Mouse (Mus musculus) lung, postnatal 10 days (tissue): ENCODE measurements around the gene Gm21885.
"Not testable (repeated sequence)": the region's sequence is repeated elsewhere in the genome, so short reads cannot be mapped to it uniquely, and the experiment has no call there.

Source experiments
- DNase-seq: peaks from one replicate; pipeline ENCODE4 v3.0.0; 2021

The Gm21885 gene

GRCm38 (mm10) chr11:94281199-94282181, at the start of gene Gm21885:
Gm21885 (plus strand) TSS chr11:94281873.
- DNase-seq, result no peak

GRCm38 (mm10) chr11:94233405-94233804, 48.3 kb upstream of the Gm21885 start:
- no peak for DNase-seq

DNA sequence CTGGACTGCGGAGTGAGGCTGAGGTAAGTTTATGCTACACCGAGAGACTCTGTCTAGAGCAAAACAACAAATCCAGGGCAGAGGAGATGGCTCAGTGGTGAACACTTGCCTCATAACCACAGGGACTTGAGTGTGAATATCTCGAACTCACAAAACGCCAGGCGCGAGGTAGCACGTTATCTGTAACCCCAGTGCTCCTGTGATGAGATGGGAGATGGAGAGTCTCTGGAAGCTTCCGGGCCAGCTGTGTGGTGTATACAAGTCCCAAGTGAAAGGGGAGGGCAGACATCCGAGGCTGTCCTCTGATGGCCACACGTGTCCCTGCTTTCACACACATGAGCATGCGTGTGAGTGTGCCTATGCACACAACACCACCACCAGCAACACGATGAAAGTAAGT, 47.3 kb upstream of the Gm21885 start:
- DNase-seq, result no peak

DNA sequence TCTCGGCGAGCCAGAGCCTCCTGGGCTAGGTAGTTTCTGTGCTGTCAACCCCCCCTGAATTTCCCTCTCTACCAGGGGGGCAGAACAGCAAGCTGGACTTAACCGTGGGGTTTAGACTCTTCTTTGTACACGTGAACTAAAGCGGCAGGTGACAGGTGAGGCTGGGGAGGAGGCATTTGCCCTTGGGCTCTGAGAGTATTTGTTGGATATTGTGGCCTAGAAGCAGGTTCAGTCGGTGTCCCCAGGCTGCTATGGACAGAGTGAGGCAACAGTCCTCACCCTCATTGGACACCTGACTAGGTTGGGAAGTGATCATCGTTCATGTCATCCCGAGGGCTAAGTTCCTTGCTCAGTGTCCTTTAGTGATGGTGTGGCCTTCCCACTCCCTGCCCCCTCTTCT, 46.8 kb upstream of the Gm21885 start:
- no peak for DNase-seq

- DNase-seq, result peak; percentile 86
These were observed 45.6 kb upstream of the Gm21885 start for GRCm38 (mm10) chr11:94236074-94236473.

GRCm38 (mm10) chr11:94238786-94239185, 42.9 kb upstream of the Gm21885 start:
- DNase-seq, result no peak

DNA sequence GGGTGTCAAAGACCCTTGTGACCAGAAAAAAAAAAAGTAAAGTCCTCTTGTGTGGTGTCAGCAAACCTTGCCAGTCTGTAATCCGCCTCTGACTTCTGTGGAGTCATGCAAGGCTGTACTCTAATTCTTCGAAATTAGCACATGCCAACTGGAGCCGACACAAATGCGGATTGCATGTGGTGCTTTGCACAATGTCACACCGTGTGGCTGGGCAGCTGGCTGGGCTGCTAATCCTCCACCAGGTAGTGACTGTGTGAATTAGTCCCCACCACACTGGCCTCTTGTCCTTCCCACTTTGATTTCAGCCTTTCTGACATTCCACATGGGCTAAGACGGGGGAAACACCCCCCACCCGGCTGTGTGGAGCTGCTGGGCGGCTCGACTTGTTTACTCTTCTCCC, 42.0 kb upstream of the Gm21885 start:
- no peak for DNase-seq

DNA sequence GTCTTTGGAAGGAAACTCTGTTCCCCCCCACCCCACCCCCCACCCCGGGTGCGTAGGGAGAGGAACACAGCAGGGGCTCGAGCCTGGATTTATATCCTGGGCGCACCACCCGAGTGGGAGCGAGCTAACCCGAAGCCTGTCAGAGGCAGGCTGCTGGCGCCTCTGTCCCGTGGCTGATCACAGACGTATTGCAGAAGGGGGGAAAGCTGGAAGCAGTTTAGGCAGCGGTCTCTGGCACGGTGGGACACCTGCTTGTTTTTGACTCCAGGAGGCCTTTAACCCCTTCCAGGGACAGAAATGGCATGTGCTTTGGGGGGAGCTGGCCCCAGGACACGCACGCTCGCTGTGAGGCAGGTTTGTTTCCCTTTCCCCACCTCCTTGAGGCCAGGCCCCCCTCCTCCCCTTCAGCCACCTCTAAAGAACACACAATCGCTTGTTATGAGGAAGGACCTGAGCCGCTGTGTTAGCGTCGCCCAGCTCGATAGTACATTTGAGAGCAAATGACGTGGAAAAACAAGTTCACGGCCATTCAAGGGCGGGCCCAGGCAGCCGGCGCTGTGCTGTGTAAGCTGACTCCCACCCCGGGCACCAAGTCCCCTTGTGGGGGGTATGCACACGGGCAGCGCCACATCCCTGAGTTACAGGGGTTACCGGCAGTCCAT, 38.8 kb upstream of the Gm21885 start:
- DNase-seq, result peak; percentile 56

GRCm38 (mm10) chr11:94243422-94244180, 38.1 kb upstream of the Gm21885 start:
- no peak for DNase-seq

GRCm38 (mm10) chr11:94244385-94244784, 37.3 kb upstream of the Gm21885 start:
- no peak for DNase-seq

DNA sequence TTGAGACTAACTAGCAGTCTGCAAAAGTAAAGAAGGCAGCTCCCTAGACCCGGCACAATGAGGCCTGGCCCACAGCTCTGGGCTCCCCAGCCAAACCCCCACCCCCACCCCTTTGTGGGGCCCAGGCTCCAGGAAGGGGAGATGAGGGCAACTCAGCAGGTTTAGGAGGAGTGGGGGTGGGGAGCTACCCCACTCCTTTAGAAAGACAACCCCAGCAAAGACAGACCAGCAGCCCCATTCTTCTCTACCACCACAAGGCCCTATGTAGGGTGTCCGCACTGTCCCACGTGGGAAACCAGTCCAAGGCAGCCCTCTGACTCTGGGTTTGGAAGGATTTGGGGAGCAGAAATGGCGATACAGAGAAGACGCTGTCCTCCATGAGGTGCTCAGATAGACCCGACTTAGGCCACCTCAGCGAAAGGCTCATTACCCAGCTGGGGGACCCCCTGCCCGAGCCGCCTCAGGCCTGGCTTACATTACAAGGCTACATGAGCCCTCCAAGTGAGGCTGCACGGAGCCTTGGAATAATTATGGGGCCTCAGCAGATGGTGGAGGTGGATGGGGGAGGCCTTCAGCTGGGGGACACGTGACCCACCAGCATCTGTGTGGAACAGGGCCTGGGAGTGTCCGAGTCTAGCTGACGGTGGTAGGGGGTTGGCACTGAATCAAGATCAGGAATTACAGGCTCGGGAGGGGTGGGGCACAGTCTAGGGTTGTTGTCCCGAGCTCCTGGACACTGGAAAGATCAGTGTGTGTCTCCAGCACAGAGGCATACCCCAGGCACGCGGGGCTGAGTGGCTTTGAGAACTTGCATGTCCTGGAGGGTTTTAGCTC, 35.5 kb upstream of the Gm21885 start, which contains the start of gene Wfikkn2:
TSS of gene Wfikkn2 (minus strand) at position 51 of the 834 bp plus-strand sequence.
- no peak for DNase-seq

GRCm38 (mm10) chr11:94246789-94247061, 34.9 kb upstream of the Gm21885 start:
- DNase-seq, result no peak

DNA sequence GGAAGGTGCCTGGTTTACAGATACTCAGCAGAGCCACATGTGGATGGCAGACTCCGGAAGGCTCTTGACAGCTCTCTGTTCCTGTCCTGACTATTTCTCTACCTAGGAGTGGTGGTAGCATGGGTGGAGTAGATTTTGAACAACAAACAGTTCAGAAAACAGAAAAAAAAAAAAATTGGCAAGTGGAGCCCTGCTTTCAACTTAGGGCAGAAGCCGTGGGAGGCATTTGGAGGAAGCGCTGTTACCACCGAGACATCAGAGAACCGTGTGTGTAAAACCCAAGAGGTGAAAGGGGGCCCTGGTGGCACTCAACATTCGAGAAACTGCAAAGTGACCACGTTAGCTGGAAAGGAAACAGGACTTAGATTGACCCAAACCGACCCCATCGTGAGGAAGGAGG, 28.5 kb upstream of the Gm21885 start:
- no peak for DNase-seq

DNA sequence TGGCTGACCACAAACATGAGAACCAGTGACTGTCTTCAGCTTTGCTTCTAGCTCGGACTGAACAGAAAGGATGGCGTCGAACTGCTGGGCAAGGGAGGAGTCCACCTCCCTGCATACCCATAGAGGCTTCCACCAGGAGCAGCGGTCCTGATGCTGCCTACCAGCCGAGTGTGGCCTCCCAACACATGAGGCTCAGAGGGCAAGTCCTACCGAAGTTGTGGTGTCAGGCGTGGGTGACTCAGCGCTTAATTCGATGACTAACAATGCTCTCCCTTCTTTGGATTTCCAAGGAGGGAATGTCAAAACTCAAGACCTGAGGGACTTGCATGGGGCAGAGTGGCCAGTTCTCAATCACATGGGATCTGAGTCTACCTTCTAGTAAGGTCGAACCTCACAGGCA, 28.0 kb upstream of the Gm21885 start:
- no peak for DNase-seq

DNA sequence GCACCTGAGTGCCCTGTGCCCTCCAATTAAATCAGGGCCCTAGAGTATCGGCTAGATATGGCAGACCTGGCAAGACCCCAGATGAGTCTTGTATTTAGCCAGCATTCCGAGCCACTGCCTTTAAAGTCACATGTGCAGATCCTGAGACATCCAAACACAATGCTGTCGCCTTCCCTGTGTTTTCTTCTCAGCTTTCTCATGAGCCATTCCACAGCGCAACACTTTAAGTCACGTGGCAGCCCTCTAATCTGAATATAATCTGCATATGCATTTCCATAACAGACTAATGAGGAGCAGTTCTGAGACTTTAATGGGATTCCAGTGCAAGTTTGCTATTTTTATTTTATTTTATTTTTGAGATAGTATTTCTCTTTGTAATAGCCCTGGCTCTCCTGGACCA, 25.9 kb upstream of the Gm21885 start:
- no peak for DNase-seq

DNA sequence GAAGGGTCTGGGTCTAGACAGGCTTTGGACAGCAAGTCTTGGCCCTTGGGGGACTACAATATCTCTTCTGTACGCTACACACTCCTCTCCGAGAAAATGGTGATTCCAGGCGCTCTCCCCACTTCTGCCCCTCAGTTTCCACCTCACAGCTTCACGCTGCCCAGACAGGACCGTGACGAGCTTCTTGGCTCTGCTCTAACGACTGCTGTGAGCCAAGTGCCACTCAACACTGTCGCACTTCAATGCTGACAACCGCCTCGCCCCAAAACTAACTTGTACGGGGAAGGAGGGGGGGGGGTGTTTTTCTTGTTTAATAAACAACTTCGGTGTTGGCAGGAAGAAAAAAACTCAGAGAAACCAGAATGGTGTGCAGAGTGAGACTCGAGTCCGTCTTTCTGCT, 23.7 kb upstream of the Gm21885 start:
- peak; percentile 35 for DNase-seq

GRCm38 (mm10) chr11:94259814-94260213, 21.9 kb upstream of the Gm21885 start:
- DNase-seq, result no peak

DNA sequence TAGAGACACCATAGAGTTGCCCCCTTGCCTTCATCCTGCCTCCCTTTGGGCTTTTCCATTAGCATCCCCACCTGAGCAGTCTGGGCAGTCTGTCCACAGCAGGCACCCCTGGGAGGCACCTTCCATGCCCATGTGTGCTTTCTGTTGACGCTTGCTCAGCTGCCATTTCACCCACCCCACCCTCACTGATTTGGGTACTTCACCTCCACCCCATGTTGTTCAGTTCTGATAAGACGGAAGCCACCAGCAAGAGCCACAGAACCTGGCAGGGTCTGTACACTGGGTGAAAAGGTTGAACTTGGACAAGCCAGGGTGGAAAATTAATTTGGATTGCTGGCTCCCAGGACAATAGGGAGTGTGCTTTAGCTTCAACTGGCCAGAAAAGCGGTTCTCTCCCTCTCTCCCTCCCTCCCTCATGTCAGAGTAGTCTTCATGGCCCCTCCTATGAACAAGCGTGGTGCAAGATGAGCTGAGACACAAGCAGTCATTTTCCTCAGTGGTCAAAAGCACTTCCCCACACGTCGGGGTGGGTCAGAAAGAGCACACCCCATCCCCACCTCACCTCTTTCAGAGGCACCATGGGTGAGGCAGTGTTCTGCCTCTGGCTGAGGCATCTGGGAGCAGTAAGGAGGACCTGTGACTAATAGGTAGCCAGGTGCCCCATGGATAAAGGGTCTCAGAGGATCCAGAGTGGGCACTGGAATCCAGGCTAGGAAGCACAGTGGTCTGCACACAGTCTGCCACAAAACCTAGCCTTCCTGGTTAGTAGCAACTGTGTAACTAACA, 19.9 kb upstream of the Gm21885 start:
- DNase-seq, result no peak

DNA sequence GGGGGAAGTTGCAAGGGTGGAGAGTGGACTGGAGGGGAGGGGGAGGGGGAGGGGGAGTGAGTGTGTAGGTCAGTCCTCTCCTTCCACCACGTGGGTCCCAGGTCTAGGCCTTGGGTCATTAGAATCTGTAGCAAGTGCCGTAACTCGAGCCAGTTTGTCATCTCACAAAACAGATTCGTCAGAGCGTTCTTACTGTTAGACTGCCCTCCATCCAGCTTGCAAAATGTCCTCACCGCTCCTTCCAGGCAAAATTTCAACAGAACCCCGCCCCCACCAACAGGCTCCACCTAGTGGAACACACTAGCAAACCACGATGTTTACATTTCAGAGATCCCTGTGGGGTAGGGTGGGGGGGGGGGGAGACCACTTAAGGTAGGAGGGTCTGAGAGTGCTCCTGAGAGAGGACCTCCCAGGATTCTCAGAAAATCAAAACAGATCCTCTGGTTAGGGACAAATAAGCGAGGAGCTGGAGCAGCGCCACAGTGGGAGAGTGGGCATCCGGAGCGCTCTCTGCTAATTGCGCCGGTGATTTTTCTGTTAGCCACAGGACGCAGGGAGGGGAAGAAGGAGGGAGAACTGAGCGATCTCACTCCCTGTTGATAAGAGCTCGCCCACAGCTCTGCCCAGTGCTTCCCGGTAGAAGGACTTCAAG, 16.4 kb upstream of the Gm21885 start:
- DNase-seq, result peak; percentile 89

- DNase-seq, result not testable (repeated sequence)
These were observed 15.5 kb upstream of the Gm21885 start for GRCm38 (mm10) chr11:94266155-94266554.

- DNase-seq, result no peak
These were observed 12.9 kb upstream of the Gm21885 start for GRCm38 (mm10) chr11:94268761-94269160.
